Mouse (Mus musculus) stomach, postnatal 0 days (tissue): ENCODE results near the gene Chmp4b. TPM values are rescaled to one million over a fixed set of nuclear protein-coding genes. Genes with fewer than 3 reads are reported as not detected.
A peak's percentile ranks its signal among the peaks of the same experiment; 100 is the strongest.

ENCODE experiments used
- ATAC-seq: fragments of 200-750 bp; cut with Nextera tagmentation; 2 replicates; pipeline ENCODE4 v1.8.0; 2017; ENCODE audit not compliant: low FRiP score, low TSS enrichment
- DNase-seq: peaks from one replicate; pipeline ENCODE4 v3.0.0-alpha.2; 2016; ENCODE audit warnings: low spot score
- H3K27ac ChIP-seq: fragments of 300-500 bp; sonication (generic); replicated peaks from 2 replicates; pipeline ENCODE4 v1.5.1; 2014; ENCODE audit warnings: mild to moderate bottlenecking, control low read depth
- H3K27me3 ChIP-seq: fragments of 300-500 bp; sonication (generic); 2 replicates; pipeline ENCODE4 v1.6.1; 2014; ENCODE audit warnings: low read length; ENCODE audit not compliant: control insufficient read depth, insufficient read depth
- H3K36me3 ChIP-seq: fragments of 300-500 bp; sonication (generic); 2 replicates; pipeline ENCODE4 v1.6.1; 2014; ENCODE audit warnings: low read length, mixed read lengths; ENCODE audit not compliant: control insufficient read depth, insufficient read depth
- H3K4me1 ChIP-seq: fragments of 300-500 bp; sonication (generic); replicated peaks from 2 replicates; pipeline ENCODE4 v1.6.1; 2014; ENCODE audit warnings: antibody characterized with exemption; ENCODE audit not compliant: control insufficient read depth, insufficient read depth
- H3K4me2 ChIP-seq: fragments of 300-500 bp; sonication (generic); replicated peaks from 2 replicates; pipeline ENCODE4 v1.6.1; 2014; ENCODE audit warnings: low read depth, mild to moderate bottlenecking, control low read depth, moderate library complexity
- H3K4me3 ChIP-seq: fragments of 300-500 bp; sonication (generic); 2 replicates; pipeline ENCODE4 v1.5.1; 2014; ENCODE audit warnings: low read depth, low read length, control low read depth
- H3K9ac ChIP-seq: fragments of 300-500 bp; sonication (generic); 2 replicates; pipeline ENCODE4 v1.6.1; 2014; ENCODE audit warnings: mild to moderate bottlenecking, low read length, control low read depth, mixed read lengths
- H3K9me3 ChIP-seq: fragments of 300-500 bp; sonication (generic); 2 replicates; pipeline ENCODE4 v1.6.1; 2016; ENCODE audit warnings: low read length; ENCODE audit not compliant: control insufficient read depth
- CTCF ChIP-seq: IDR thresholded peaks from 2 replicates; pipeline ENCODE4 v1.5.1; 2016; ENCODE audit warnings: antibody characterized with exemption, low read depth, mild to moderate bottlenecking, moderate library complexity
- EP300 ChIP-seq: optimal IDR thresholded peaks from 2 replicates; pipeline ENCODE3; 2016; ENCODE audit warnings: antibody characterized with exemption
- WGBS: fragments of 180-500 bp; shearing (Covaris S2); extraction: QIAGEN DNeasy Blood & Tissue Kit; methylation state at CpG from one replicate; pipeline ENCODE4 v1.1.7; 2014; 5-methylcytosine and 5-hydroxymethylcytosine counted together
- polyA plus RNA-seq: library from polyadenylated mRNA; unstranded; fragments of >200 nt; fragmentation: Nextera tagmentation; extraction: Ambion mirVana; gene quantifications from 2 replicates; pipeline ENCODE4 v1.2.1, GENCODE M21; 2015

Gene Chmp4b
- polyA plus RNA-seq, 1 experiment from 2014 or later, result 42.7 TPM

- TF ChIP-seq EP300 (no peak), CTCF (peak; percentile 71)
- DNase-seq (peak; percentile 27), ATAC-seq (peak; percentile 30; the same call in 1 of the 2 replicates)
- Histone ChIP-seq H3K27ac (no peak overlapping the region), H3K9ac (no peak overlapping the region), H3K4me1 (no peaks in the 10 kb centered on the region), H3K4me3 (no peak overlapping the region), H3K36me3 (0 out of 2 replicates have a peak, but pooled peaks cover 3% of the 10 kb centered on the region), H3K27me3 (no peaks in the 10 kb centered on the region), H3K4me2 (no peak overlapping the region), H3K9me3 (no peaks in the 10 kb centered on the region)
- 79% methylated on average over 5 of the region's 5 CpGs for WGBS
Measured at GRCm38 (mm10) chr2:154646634-154647033, 4.9 kb upstream of the Chmp4b start.

DNA sequence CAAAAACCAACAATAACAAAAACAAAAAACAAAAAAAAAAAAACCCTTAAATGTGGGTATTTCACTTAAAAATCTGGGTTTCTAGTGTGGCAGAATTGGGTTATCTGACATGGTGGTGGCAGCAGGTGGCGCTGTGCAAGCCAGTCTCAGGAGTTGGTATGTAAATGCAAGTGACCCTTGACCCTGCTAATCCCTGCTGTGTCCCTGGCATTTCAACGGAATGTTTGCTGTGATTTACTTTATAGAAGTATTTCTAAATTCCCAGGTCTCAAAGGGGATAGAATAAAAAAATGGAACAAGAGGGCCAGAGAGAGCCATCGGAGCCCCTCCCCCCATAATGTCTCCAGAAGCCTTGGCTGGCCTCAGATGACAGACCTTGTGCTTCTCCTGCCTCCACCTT is 3.4 kb upstream of the Chmp4b start:
- Histone ChIP-seq H3K27me3 (no peaks in the 10 kb centered on the region), H3K36me3 (0 out of 2 replicates have a peak, but pooled peaks cover 3% of the 10 kb centered on the region), H3K4me1 (no peaks in the 10 kb centered on the region), H3K27ac (no peak overlapping the region), H3K4me2 (no peak overlapping the region), H3K9me3 (no peaks in the 10 kb centered on the region), H3K4me3 (no peak overlapping the region), H3K9ac (no peak overlapping the region)
- TF ChIP-seq CTCF (peak; percentile 74), EP300 (no peak)
- 21% methylated on average over 3 of the region's 3 CpGs for WGBS
- DNase-seq, result peak; percentile 59
- ATAC-seq, result no peak

DNA sequence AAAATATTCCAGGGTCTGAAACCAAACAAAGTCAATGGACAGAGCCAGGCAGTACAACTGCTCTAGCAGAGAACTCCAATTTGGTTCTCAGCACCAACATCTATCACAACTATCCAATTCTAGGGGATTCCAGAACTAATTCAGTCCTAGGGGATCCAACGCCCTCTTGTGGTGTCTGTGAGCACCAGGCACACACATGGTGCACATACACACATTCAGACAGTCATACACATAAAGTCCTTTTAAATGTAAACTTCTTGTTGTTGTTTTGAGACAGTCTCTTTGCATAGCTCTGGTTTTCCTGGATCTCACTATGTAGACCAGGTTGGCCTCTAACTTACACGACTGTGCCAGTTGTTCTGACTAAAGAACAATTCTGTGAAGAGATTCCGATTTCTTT is 1.1 kb upstream of the Chmp4b start:
- Histone ChIP-seq H3K27ac (peak overlapping the region; percentile 74), H3K4me2 (no peak overlapping the region), H3K36me3 (no peaks in the 10 kb centered on the region), H3K9ac (no peak overlapping the region), H3K4me3 (no peak overlapping the region), H3K4me1 (no peaks in the 10 kb centered on the region), H3K27me3 (no peaks in the 10 kb centered on the region), H3K9me3 (no peaks in the 10 kb centered on the region)
- TF ChIP-seq EP300 (no peak), CTCF (peak; percentile 34)
- WGBS, result 81% methylated on average over 3 of the region's 3 CpGs
- DNase-seq, result no peak
- no peak for ATAC-seq

GRCm38 (mm10) chr2:154654976-154655375 is 3.5 kb downstream of the Chmp4b start:
- H3K9me3 ChIP-seq, result no peaks in the 10 kb centered on the region
- H3K4me2 ChIP-seq, result no peak overlapping the region
- no peak overlapping the region for H3K4me3 ChIP-seq
- no peak for TF ChIP-seq EP300
- no peak for TF ChIP-seq CTCF
- no peaks in the 10 kb centered on the region for H3K27me3 ChIP-seq
- H3K9ac ChIP-seq, result no peak overlapping the region
- peaks cover 6% of the 10 kb centered on the region; the same call in 1 of the 2 replicates for H3K4me1 ChIP-seq
- H3K27ac ChIP-seq, result no peak overlapping the region
- H3K36me3 ChIP-seq, result no peaks in the 10 kb centered on the region
- DNase-seq (no peak), ATAC-seq (no peak)
- 97% methylated on average over 12 of the region's 12 CpGs for WGBS

DNA sequence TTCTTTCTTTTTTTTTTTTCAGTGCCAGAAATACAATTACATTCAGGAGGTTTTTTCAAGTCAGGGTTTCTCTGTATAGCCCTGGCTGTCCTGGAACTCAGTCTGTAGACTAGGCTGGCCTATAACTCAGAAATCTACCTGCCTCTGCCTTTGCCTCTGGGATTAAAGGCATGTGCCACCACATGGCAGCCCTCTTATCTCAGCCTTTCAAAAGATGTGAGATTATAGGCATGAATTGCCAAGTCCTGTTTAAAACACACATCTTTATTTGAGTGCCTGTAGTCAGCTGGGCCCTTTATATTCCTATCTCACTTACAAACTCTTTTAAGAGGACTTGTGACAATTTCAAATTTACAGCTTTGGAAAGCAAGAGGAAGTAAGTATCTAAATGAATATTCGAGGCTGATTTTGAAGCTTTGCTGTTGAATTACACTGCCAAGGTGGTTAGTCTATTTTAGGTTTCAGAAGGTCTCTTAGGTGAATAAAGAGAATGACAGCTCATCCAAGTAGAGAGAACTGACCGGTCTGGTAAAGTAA is 4.4 kb downstream of the Chmp4b start:
- peaks cover 6% of the 10 kb centered on the region; the same call in 1 of the 2 replicates for H3K4me1 ChIP-seq
- peak overlapping the region; percentile 78 for H3K27ac ChIP-seq
- 50% methylated on average over 2 of the region's 2 CpGs for WGBS
- no peak overlapping the region for H3K9ac ChIP-seq
- H3K4me3 ChIP-seq, result no peak overlapping the region
- H3K27me3 ChIP-seq, result no peaks in the 10 kb centered on the region
- no peaks in the 10 kb centered on the region for H3K36me3 ChIP-seq
- H3K4me2 ChIP-seq, result peak overlapping the region; percentile 40
- ATAC-seq (no peak), DNase-seq (no peak)
- TF ChIP-seq EP300 (no peak), CTCF (no peak)
- no peaks in the 10 kb centered on the region for H3K9me3 ChIP-seq

DNA sequence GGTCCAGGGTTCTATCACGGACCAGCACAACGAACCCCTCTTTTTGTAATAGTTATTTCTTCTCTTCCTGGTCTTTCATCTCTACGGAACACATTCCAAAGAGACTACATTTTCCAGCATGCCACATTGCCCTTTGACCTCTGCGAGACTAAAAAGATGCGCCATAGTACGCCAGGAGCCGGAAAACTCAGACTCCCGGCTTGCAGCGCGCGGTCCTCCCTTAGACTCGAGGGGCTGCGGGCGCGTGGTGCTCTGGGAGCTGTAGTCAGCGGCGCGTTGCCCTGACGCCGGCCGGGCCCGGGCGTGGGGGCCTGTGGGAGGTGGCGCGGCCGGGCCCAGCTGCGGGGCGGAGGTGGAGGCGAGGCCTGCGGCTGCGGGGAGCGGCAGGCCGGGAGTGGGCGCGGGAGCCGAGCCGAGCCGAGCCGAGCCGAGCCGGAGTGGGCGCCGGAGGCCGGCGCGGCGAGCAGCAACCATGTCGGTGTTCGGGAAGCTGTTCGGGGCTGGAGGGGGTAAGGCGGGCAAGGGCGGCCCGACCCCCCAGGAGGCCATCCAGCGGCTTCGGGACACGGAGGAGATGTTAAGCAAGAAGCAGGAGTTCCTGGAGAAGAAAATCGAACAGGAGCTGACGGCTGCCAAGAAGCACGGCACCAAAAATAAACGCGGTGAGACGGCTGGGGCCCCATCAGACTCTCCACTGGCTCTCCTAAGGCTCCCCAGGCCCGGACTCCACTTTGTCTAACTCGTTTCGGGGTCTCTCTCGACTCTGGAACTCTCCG is 5.4 kb downstream of the Chmp4b start:
- peak overlapping the region; percentile 60 for H3K4me2 ChIP-seq
- H3K27ac ChIP-seq, result peak overlapping the region; percentile 99
- DNase-seq (peak; percentile 98), ATAC-seq (peak; percentile 99)
- no peaks in the 10 kb centered on the region for H3K36me3 ChIP-seq
- no peaks in the 10 kb centered on the region for H3K27me3 ChIP-seq
- no peaks in the 10 kb centered on the region for H3K9me3 ChIP-seq
- under 1% methylated on average over 63 of the region's 67 CpGs for WGBS
- TF ChIP-seq CTCF (no peak), EP300 (no peak)
- peak overlapping the region; percentile 98 for H3K9ac ChIP-seq
- peaks cover 6% of the 10 kb centered on the region; the same call in 1 of the 2 replicates for H3K4me1 ChIP-seq
- H3K4me3 ChIP-seq, result peak overlapping the region; percentile 88
